Mouse (Mus musculus): ENCODE results near the gene Gm21865.
"Not testable (repeated sequence)": the region's sequence is repeated elsewhere in the genome, so short reads cannot be mapped to it uniquely, and the experiment has no call there.

The Gm21865 gene

GRCm38 (mm10) chrY:40316803-40317202, at the start of gene Gm21865:
Gene Gm21865 (minus strand): TSS chrY:40316903.
- in situ Hi-C loops (cut with MboI, MseI): not testable (repeated sequence)

Measured in regulatory T cell (primary cell).